Mouse (Mus musculus) cerebellum, adult 2 months (tissue): ENCODE measurements around the gene 1110025L11Rik.
"Not testable (repeated sequence)": the region's sequence is repeated elsewhere in the genome, so short reads cannot be mapped to it uniquely, and the experiment has no call there.

ENCODE experiments used
- CTCF ChIP-seq: fragments of 200-500 bp; IDR thresholded peaks from 2 replicates; pipeline ENCODE4 v1.5.1; 2011; ENCODE audit warnings: low read depth, mild to moderate bottlenecking, control low read depth, low read length, moderate library complexity, borderline replicate concordance; ENCODE audit not compliant: insufficient read depth
- POLR2A ChIP-seq: fragments of 200-500 bp; IDR thresholded peaks from 2 replicates; pipeline ENCODE4 v1.6.1; 2011; ENCODE audit warnings: low read length, control low read depth, borderline replicate concordance; ENCODE audit not compliant: insufficient read depth

DNA sequence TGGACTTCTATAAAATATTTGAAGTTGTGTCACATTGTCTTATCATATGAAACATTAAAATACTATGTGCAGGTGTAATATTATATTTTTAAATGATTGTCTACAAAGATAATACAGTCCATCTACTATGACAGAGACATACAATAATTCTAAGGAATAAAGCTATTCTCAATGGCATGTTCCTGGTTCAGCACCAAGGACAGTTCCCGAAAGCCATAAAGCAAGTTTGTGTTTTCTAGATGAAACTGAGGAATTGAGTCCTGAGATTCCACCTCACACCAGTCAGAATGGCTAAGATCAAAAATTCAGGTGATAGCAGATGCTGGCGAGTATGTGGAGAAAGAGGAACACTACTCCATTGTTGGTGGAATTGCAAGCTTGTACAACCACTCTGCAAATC lies 7.2 kb upstream of the 1110025L11Rik start:
- TF ChIP-seq POLR2A, CTCF: not testable (repeated sequence)
